Mouse (Mus musculus) liver, embryonic 12.5 days (tissue): ENCODE results near the gene Nfe2. TPM values are rescaled to one million over a fixed set of nuclear protein-coding genes. Genes with fewer than 3 reads are reported as not detected.

Experiments
- microRNA counts: library from miRNA; unstranded; fragments of <30 nt; microRNA quantifications from one replicate; lab custom pipeline; 2017
- microRNA-seq: library from miRNA; unstranded; fragments of <30 nt; microRNA quantifications from one replicate; pipeline ENCODE4, GENCODE M21; 2017
- polyA plus RNA-seq: library from polyadenylated mRNA; unstranded; fragments of >200 nt; fragmentation: Nextera tagmentation; extraction: Ambion mirVana; gene quantifications from 2 replicates; pipeline ENCODE4 v1.2.1, GENCODE M21; 2016

Nfe2 gene
- polyA plus RNA-seq, 1 experiment from 2014 or later = 168 TPM

MicroRNA genes within 50 kb of the gene (microRNA counts, 519-probe panel; counts per million panel counts)
- 5,542 counts per million, percentile 89 among the panel's probes with 10 or more counts for microRNA mmu-miR-148b (lab: Ali Mortazavi, UCI)

Small RNAs within 50 kb of the gene (microRNA-seq; reads per million reads assigned to microRNA genes)
- 532 reads per million, percentile 68 among the genes with 10 or more reads in this experiment for gene Mir148b

Other genes with a start within 250 kb of the Nfe2 start
- gene Hoxc4, start 239.5 kb downstream of the Nfe2 start, polyA plus RNA-seq = 1.3 and 1.9 TPM in 2 replicates
- 6.7 and 7.8 TPM in 2 replicates for gene Smug1, start 91.3 kb downstream of the Nfe2 start, polyA plus RNA-seq
- gene Cbx5, start 18.6 kb downstream of the Nfe2 start, polyA plus RNA-seq = 84.2 and 84.5 TPM in 2 replicates
- 584 and 591 TPM in 2 replicates for gene Hnrnpa1, start 18.0 kb downstream of the Nfe2 start, polyA plus RNA-seq
- 246 and 250 TPM in 2 replicates for gene Copz1, start 14.3 kb upstream of the Nfe2 start, polyA plus RNA-seq
- 0.75 and 0.78 TPM in 2 replicates for gene Gpr84, start 52.2 kb upstream of the Nfe2 start, polyA plus RNA-seq
- 7.7 and 8.2 TPM in 2 replicates for gene Zfp385a, start 81.7 kb upstream of the Nfe2 start, polyA plus RNA-seq
- 21.8 and 23.2 TPM in 2 replicates for gene Itga5, start 108.4 kb upstream of the Nfe2 start, polyA plus RNA-seq
- not detected in 2 replicates for gene Gtsf1, start 172.1 kb upstream of the Nfe2 start, polyA plus RNA-seq
- not detected in 2 replicates for gene Gtsf2, start 190.1 kb upstream of the Nfe2 start, polyA plus RNA-seq
- gene Nckap1l, start 195.4 kb upstream of the Nfe2 start, polyA plus RNA-seq = 7.8 and 9.1 TPM in 2 replicates
- 0.30 and 0.36 TPM in 2 replicates for gene Pde1b, start 244.6 kb upstream of the Nfe2 start, polyA plus RNA-seq